Mouse (Mus musculus): ENCODE measurements around the gene Hexim2.

DNA sequence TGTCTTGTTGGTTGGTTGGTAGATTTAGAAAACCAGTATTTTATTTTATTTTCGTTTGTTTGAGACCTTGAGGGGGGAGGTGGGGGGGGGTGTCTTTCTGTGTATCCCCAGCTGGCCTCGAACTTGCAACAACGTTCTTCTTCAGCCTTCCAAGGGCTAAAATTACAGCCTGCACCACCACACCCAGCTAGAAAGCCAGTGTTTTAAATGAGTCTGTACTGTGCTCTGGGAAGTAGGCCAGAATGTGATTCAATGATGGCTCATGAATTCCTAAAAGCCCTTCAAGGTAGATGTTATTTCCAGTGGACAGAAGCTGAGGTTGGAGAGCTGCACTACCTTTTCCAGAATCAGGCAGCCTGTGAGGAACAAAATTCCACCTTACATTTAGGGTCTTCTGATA is 2.0 kb downstream of the Hexim2 start:
- TF ChIP-seq POLR2A (IDR thresholded peaks at IDR 0.05; ENCODE audit: borderline replicate concordance, control insufficient read depth, low read depth, low read length) (no peak), CTCF (IDR thresholded peaks at IDR 0.05; ENCODE audit: control insufficient read depth, insufficient read depth, low read length) (no peak)

Measured in bone marrow, adult 2 months (tissue).